Mouse (Mus musculus): ENCODE results near the gene Ndufaf1. TPM values are rescaled to one million over a fixed set of nuclear protein-coding genes. Genes with fewer than 3 reads are reported as not detected.
"Not testable (repeated sequence)": the region's sequence is repeated elsewhere in the genome, so short reads cannot be mapped to it uniquely, and the experiment has no call there.

Ndufaf1 gene
- 10 to 100 TPM; 29.4 to 37.0 TPM for polyA plus RNA-seq (2017; shearing (Covaris generic))

DNA sequence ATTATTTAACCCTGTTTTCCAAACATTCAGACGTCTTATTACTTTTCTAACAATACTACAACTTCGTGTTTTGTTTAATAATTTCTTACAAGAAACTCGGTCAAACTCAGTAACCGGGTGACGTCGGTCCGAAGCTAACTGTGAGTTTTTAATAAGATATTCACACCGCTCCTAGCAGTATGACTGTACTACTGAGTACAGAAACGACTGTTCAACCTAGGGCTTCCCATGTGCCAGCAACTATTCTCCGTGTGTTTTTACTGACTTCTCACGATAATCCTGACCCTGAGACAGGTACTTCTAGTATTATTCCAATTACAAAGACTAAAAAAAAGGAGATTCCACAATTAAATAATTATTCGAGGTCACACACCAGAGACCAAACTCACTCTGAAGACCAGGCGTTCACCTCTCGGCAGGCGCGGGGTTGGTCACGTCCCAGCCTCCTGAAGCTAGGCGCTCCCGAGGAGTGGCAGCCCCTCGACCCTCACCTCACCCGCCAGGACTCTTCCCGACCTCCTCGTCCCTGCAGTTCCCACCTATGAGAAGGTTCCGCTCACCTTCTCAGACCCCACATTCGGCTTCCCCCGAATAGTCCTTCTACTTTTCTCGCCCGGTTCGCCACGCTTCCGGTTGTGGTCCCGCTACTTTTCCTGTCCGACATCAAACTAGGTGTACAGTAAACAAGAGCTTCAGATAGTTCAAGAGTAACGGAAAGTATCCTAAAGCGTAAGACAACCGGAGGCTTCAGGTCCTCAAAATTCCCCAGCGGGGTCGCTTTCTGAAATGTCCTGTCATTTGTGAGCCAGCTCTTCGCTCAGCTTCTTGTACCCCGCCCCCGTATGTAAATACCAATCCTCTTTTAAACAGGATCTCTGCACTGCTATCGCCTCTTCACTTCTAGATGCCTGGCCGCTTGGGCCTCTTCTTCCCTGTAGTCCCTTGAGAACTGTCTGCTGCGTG, at the start of gene Ndufaf1:
Ndufaf1 (minus strand) TSS at position 608 of the 963 bp plus-strand sequence.
- ATAC-seq = peak; percentile 89

DNA sequence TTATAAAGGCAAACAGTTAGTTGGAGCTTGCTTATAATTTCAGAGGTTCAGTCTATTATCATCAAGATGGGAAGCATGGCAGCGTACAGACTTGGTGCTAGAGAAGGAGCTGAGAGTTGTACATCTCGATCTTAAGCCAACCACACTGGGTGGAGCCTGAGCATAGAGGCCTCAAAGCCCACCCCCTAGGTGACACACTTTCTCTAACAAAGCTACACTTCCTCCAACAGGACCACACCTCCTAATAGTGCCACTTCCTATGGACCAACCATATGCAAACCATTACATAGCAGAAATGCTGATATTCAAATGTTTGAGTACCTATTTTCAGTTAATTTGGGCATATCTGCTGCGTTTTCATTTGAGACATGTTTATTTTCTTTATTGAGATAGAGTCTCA, 47.4 kb upstream of the Ndufaf1 start:
- no peak for ATAC-seq

DNA sequence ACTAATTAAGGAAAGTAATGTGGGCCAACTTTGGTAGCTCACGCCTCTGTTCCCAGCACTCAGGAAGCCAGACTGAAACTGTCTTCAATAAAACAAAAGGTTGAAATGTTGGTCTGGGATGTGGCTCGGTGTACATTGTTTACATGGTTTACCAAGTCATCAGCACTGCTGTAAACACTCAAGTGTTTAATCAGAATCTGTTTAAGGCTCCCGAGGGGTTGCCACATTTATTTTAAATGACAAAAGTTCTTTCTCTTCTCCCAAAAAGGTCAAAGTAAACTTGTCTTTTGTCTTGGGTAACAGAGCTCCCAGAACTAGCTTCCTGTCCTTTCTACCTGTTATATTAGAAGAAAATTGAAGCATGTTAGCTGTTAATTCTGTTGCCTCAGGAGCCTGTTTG, 45.0 kb upstream of the Ndufaf1 start:
- ATAC-seq = no peak

DNA sequence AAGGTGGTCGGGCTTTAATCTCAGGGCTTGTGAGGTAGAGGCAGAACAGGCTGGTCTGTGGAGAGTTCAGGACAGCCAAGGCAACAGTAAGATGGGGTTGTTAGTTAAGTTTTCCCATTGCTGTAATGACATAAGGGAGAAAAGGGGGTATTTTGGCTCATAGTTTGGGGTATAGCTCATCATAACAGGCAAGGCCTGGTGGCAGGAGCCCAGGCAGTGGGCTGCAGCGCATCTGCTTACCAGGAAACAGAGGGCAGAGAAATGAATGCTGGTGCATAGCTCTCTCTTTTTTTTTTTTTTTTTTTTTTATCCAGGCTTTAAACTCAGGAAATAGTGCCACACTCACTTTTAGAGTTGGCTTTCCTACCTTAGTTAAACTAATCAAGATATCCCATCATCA, 40.5 kb upstream of the Ndufaf1 start:
- ATAC-seq = no peak

DNA sequence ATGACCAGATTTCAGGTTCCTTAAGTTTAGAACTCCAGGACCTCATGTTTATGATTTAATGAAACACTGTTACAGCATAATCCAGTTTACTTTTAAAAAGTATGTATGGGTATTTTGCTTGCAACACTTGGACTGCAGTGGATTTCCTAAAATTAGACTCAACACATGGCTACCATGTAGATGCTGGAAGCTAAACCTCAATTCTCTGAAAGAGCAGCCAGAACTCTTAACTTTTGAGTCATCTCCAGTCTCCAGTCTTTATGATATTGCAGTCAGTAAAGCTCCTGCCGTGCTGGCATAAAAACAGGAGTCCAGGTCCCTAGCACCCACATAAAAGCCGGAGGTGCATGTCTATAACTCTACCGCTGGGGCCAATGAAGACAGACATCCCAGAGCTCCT, 37.3 kb upstream of the Ndufaf1 start:
- no peak for ATAC-seq

DNA sequence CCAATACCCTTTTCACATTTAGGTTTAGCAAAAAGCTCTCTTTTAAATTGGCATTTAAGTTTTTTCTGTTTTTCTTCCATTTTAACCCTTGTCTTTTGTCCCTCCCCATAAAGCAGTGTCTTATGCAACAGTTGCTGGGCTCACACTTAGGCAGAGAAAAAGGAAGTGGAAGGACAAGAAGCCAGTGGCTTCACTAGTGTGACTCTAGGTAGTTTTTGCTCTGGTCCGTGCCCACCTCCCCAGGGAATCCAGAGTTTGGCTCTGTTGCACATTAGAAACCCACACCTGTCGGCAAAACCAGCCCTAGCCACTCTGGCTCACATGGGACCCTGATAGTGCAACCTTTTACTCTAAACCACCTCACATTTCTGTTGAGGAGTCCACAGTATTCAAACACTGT, 35.8 kb upstream of the Ndufaf1 start:
- ATAC-seq = no peak

DNA sequence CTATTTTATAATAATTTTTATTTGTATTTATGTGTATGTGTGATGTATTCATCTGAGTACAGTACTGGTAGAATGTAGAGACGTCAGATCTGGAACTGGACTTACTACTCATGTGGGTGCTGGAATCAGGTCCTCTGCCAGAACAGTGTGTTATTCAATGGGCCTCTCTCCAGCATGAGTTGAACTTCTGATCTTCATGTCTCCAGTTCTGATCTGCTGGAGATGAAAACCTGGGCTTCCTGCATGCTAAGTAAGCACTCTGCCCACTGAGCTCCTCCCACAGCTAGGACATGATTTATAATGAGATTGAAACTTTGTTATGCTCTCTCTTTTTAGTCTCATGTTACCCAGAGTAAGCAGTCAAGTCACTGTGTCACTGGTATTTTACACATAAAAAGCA, 33.5 kb upstream of the Ndufaf1 start:
- no peak for ATAC-seq

DNA sequence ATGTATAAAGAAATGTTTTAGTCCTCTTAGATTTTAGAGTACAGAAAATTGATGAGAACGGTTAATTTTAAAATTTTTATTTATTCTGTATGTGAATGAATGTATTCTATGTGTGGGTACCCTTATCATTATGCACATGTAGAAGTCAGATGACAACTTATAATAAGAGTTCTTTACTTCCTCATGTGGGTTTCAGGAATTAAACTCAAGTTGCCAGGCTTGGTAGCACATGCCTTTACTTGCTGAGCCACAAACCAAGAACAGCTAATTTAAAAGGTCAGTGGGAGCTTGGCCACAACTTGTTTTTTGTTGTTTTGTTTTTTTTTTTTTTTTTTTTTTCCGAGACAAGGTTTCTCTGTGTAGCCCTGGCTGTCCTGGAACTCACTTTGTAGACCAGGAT, 32.2 kb upstream of the Ndufaf1 start:
- no peak for ATAC-seq

DNA sequence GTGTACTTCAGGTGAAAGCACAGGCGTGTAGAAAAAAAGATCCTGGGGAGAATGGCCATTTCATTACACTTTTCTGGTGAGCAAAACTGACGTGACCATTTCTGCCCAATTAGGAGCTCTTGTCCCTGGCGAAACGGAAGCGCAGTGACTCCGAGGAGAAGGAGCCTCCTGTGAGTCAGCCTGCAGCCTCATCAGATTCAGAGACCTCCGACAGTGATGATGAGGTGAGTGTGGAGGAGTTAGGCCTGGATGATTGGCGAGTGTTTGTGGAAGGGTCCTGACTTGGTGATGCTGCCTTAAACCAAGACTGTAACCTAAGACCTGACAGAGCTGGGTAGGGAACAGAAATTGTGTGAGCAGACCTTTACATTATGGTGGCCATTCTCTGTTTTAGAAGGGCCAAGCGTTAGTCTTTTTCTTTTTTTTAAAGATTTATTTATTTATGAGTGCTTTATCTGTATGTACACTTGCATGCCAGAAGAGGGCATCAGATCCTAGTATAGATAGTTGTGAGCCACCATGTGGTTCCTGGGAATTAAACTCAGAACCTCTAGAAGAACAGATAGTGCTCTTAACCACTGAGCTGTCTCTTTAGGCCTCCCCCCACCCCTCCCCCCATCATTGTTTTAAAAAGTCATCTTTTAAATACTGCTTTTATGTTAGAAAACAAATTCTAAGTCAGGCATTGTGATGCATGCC, 29.5 kb upstream of the Ndufaf1 start:
- no peak for ATAC-seq

DNA sequence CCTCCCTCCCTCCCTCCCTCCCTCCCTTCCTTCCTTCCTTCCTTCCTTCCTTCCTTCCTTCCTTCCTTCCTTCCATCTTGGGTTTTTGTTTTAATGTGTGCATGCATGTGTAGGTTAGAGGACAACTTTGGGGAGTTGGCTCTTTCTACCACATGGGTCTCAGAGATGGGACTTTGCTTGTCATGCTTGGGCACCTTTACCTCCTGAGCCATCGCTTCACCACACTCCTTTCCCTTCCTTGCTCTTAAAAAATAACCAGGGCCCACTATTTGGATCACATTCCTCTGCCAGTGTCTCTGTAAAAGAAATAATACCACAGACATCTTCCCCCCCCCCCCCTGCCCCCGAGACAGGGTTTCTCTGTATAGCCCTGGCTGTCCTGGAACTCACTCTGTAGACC, 21.1 kb upstream of the Ndufaf1 start:
- ATAC-seq = no peak

DNA sequence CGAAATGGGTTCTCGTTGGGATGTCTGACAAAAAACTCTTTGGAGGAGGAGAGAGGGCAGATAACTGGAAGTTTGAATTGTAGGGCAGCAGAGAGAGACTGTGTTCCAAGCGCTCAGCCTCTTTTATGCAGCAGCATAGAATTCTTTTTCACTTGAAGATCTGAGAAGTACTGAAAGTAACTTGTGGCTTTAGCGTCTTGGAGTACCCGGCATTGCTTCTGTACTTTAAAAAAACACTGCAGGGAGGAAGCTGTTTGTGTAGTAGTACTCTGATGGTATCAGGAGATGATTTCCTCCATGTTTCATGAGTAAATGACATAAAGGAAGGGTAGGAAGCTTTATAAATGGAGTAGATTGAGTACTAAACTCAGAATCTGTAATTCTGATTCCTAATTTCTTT, 13.2 kb upstream of the Ndufaf1 start:
- peak; percentile 19 for ATAC-seq

DNA sequence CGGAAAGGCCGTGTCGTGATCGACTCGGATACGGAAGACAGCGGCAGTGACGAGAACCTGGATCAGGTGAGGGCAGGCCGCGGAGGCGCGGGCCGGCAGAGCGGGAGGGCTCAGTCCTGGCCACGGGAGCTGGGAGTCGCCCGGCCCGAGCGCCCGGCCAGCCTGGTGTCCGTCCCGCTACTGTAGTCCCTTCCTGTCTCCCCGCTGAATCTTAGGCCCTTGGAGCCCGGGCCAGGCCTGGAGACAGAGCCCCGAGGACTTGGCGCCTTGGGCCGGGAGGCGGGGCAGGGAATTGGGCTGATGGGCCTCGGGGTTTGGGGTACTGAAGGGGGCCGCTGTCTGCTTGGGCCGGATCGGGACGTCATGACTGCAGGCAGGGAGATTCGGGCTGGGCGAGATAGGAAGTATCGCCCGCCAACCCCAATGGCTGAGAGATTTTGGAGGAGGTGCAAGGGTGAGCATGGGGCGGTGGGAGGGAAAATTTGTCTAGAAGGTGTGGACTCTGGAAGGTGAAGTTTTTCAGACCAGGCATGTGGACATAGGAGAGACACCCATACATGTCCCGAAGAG, 12.7 kb upstream of the Ndufaf1 start:
- ATAC-seq = peak; percentile 48

DNA sequence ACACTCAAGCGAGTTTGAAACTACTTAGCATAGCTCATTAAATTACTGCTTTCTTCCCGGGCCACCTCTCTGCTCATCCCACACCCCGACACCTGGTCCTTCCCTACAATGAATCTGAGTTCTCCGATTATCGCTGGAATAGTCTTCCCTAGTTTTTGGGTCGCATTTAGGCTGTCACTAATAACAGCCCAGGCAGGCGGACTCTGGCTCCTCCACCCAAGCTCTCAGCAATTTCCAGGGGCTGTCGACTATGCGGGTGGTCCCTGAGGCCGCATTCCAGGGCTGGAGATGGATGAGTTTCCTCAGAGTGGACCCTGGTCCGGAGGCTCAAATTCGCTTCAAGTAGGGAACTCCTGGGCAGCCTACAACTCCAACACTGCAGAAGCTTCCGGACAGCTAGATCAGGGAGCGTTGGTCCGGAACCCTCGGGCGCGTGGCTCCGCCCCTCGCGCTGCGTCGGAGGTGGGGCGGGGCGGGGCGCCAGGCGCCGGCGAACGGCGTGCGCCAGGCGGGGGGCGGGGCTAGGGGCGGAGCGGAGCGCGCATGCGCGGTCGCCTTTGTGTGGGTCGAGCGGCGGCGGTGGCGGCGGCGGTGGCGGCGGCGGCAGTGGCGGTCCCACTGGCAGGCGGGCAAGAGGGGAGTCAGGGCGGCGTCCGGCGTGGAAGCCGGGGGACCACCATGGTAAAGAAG, 12.0 kb upstream of the Ndufaf1 start, which contains the start of gene Rtf1:
Rtf1 (plus strand) TSS at position 544 of the 690 bp plus-strand sequence.
- ATAC-seq = peak; percentile 91

DNA sequence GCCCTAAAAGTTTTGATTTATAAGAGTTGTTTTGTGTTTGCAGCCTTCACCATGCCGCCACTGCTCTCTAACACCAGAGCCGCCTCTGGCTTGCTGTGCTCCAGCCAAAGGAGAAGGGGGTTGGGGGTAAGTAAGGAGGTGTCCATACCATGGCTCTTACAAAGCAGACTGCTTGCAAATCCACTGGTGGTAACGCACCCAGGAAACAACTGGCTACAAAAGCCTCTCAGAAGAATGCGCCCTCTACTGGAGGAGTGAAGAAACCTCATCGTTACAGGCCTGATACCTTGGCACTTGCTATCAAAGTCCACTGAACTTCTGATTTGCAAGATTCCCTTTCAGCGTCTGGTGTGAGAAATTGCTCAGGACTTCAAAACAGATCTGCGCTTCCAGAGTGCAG, 6.4 kb upstream of the Ndufaf1 start:
- ATAC-seq = peak; percentile 56

DNA sequence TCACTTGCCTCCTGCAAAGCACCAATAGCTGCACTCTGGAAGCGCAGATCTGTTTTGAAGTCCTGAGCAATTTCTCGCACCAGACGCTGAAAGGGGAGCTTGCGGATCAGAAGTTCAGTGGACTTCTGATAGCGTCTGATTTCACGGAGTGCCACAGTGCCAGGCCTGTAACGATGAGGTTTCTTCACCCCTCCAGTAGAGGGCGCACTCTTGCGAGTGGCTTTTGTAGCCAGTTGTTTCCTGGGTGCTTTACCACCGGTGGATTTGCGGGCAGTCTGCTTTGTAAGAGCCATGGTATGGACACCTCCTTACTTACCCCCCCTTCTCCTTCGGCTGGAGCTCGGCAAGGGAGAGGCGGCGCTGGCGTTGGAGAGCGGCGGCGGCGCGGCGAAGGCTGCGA, 3.1 kb upstream of the Ndufaf1 start:
- ATAC-seq = not testable (repeated sequence)

DNA sequence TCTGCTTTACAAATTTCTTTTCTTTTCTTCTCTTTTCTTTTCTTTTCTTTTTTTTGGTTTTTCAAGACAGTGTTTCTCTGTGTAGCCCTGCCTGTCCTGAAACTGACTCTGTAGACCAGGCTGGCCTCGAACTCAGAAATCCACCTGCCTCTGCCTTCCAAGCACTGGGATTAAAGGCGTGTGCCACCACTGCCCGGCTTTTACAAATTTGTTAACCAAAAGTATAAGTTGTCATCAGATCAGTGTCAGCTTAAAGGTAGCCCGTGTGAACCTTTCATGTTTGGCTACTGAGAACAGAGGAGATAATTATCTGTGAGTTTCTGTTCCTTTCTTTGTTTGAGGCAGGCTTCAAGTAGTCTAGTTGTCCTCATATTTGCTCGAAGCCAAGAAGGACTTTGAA, 18.4 kb downstream of the Ndufaf1 start:
- no peak for ATAC-seq

DNA sequence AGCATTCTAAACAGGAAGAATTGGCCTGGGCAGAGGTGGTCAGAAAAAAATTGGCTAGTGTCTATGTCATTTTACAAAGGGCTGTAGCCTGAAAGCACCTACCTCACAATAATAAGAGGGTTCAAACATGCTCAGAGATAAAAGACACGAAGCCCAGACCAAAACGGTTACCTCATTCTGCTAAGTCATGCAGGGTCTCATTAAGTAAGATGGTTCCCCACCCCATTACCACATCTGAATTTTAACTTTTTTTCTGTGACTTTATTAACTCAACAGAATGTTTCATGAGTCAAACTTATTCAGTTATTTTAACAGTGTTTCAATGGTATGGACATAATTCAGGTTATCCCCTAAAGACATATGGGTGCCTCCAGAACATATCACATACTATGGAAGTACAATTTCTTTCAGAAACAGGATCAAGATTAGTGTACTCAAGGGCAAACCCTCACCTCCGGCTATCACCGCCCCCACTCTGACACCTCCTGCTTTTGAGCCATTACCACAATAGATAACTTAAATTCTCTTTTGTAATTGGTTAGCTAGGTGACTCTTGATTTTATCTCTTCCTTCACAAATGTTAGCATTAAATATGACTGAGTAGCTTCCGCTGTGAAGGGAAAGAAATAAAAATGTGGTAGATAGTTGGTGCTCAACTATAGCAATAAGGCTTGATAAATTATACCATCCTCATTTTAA, 21.3 kb downstream of the Ndufaf1 start:
- ATAC-seq = peak; percentile 86

DNA sequence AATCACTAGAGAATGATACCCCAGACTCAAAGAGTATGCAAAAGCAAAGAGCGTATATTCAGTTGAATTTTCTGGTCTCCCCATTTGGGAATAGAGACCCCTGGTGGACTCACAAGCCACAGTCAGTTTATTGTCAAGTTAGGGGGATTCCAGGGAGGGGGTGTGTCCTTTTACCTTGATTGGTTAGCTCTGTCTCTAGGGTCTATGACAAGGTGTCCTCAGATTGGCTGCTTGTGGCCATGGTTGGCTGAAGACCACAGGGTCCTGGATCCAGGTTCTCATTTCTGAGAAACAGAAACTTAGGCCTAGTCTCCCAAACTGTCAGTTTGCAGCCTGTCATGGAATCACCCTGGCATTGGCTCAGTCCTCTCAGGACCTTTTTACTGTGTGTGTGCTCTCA, 25.8 kb downstream of the Ndufaf1 start:
- ATAC-seq = no peak

DNA sequence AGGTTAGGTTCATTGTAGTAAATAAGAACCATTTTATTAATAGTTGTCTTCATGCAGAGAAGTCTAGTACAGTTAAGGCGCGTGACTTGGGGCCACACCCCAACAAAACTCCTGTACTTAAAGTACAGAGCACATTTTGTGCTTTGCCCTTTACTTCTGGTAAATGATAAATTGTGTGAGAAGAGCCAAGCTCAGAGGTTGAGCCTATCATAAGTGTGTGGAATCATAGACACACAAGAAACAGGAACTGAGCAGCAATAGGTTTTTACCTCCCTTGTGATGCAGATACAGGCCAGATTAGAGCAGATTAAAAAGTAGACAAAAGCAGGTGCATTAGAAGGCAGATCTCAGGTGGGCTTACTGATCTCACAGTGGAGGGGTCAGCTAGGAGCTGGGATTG, 41.3 kb downstream of the Ndufaf1 start:
- no peak for ATAC-seq

DNA sequence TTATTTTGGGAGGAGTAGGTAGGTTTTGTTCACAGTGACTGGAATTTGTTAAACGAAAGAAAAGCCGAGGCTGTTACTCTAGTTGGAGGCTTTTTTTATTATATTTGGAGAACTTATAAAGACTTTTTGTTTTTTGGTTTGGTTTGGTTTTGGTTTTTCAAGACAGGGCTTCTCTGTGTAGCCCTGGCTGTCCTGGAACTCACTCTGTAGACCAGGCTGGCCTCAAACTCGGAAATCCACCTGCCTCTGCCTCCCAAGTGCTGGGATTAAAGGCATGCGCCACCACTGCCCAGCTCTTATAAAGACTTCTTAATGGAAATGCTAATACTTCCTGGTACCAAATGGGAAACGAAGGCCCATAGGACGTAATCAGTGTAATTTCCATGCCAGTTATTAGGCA, 43.6 kb downstream of the Ndufaf1 start:
- not testable (repeated sequence) for ATAC-seq

DNA sequence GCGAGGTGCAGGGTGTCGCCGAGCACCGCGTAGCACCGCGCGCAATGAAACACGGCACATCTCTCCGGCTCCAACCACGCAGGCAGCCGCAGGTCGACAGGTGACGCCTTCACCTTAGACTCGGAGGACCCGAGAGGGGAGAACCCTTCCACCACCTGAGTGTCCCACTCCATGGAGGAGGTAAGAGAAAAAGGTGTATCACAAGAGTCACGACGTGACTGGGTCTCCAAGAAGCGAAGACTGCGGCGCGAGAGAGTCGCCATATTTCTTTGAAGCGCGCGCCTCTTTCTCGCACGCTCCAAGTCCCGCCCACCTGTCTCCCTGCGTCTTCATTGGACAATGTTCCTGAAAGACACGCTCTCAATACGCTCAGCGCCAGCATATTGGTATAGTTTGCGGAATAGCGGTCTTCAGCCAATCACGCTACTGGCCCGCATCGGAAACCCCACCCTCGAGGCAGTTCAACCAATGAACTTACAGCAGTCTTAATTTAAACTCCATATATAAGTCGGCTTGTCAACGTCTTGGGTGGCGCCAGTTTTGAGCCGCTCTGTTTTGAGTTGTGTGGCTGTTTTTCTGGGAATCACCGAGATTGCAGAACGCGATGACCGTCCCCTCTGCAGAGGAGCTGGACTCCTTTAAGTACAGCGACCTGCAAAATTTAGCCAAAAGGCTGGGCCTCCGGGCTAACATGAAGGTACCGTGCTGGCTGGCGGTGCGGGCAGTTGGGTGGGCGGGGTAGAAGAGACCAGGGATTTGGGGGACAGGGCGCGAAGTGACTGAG, 44.2 kb downstream of the Ndufaf1 start, which contains the start of the genes Nusap1 and Oip5:
Nusap1 (plus strand) TSS at position 100 of the 784 bp plus-strand sequence.
Oip5 (minus strand) TSS at position 271 of the 784 bp plus-strand sequence.
- ATAC-seq = peak; percentile 99

All from CD4-positive, CD25-positive, alpha-beta regulatory T cell, adult 4 months (primary cell).